Mouse (Mus musculus): ENCODE measurements around the gene Sh3yl1. TPM values are rescaled to one million over a fixed set of nuclear protein-coding genes. Genes with fewer than 3 reads are reported as not detected.

Gene Sh3yl1
- total and polyA plus RNA-seq, 3 experiments = 0.28 to 1.0 (median 0.59) TPM

- Histone ChIP-seq H3K27me3 (replicated peaks) (no peaks in the 10 kb centered on the region), H3K9ac (ENCODE audit: insufficient read depth, low read depth) (no peak overlapping the region), H3K4me1 (ENCODE audit: control insufficient read depth in 1 of 2, insufficient read depth in 2 of 2) (no peaks in the 10 kb centered on the region), H3K4me2 (ENCODE audit: insufficient read depth, low read depth, poor library complexity, severe bottlenecking) (no peak overlapping the region), H3K9me3 (replicated peaks; ENCODE audit: low read length) (no peaks in the 10 kb centered on the region), H3K36me3 (replicated peaks in 1 of 2; ENCODE audit: control insufficient read depth in 1 of 2, insufficient read depth in 1 of 2, low read length in 1 of 2) (peaks cover 0 to 4% of the 10 kb centered on the region in 2 experiments), H3K27ac (ENCODE audit: insufficient read depth, low read depth) (no peak overlapping the region), H3K4me3 (replicated peaks in 1 of 3; ENCODE audit: low read depth in 2 of 3, low read length in 2 of 3, poor library complexity in 1 of 3) (no peak overlapping the region), H3K79me2 (replicated peaks; ENCODE audit: control insufficient read depth, extremely low read depth, insufficient read depth, poor library complexity, severe bottlenecking) (no peaks in the 10 kb centered on the region)
- TF ChIP-seq USF1 (IDR thresholded peaks at IDR 0.05; ENCODE audit: low read depth, low read length) = no peak
- no peak for TF ChIP-seq RAD21 (IDR thresholded peaks at IDR 0.05; ENCODE audit: low read depth, low read length)
- TF ChIP-seq MXI1 (IDR thresholded peaks at IDR 0.05; ENCODE audit: low read depth, low read length) = no peak
- no peak for TF ChIP-seq SIN3A (IDR thresholded peaks at IDR 0.05; ENCODE audit: low read length)
- TF ChIP-seq MEF2A (IDR thresholded peaks at IDR 0.05; ENCODE audit: borderline replicate concordance, low read depth, low read length) = no peak
- TF ChIP-seq NELFE (IDR thresholded peaks at IDR 0.05; ENCODE audit: low read depth, low read length) = no peak
- TF ChIP-seq BHLHE40 (IDR thresholded peaks at IDR 0.05; ENCODE audit: low read depth, low read length) = no peak
- no peak for TF ChIP-seq TCF12 (IDR thresholded peaks at IDR 0.05; ENCODE audit: low read depth, low read length)
- no peak for TF ChIP-seq ZNF384 (IDR thresholded peaks at IDR 0.05; ENCODE audit: low read depth, low read length)
- no peak for TF ChIP-seq CHD2 (IDR thresholded peaks at IDR 0.05; ENCODE audit: low read length)
- no peak for TF ChIP-seq KAT2A (IDR thresholded peaks at IDR 0.05; ENCODE audit: insufficient replicate concordance, low read length)
- no peak for TF ChIP-seq E2F4 (IDR thresholded peaks at IDR 0.05; ENCODE audit: insufficient replicate concordance, low read depth, low read length)
- dilution Hi-C loops (cut with MboI; ENCODE audit: extremely low pct_ligation_motif_present, extremely low pct_unique_long_range_greater_than_20kb, low sequenced_read_pairs) (no loop called here), in situ Hi-C loops (cut with MboI; ENCODE audit: low pct_ligation_motif_present, low pct_unique_long_range_greater_than_20kb, low sequenced_read_pairs) (no loop called here)
- DNase-seq (ENCODE audit: extremely low read depth) = no peak
Measured at GRCm38 (mm10) chr12:30888003-30888402, 23.5 kb upstream of the Sh3yl1 start.

GRCm38 (mm10) chr12:30890067-30890466 is 21.4 kb upstream of the Sh3yl1 start:
- Histone ChIP-seq H3K9me3 (replicated peaks; ENCODE audit: low read length) (no peaks in the 10 kb centered on the region), H3K9ac (ENCODE audit: insufficient read depth, low read depth) (no peak overlapping the region), H3K36me3 (replicated peaks in 1 of 2; ENCODE audit: control insufficient read depth in 1 of 2, insufficient read depth in 1 of 2, low read length in 1 of 2) (peaks cover 3 to 15% of the 10 kb centered on the region in 2 experiments), H3K4me3 (replicated peaks in 1 of 3; ENCODE audit: low read depth in 2 of 3, low read length in 2 of 3, poor library complexity in 1 of 3) (no peak overlapping the region), H3K27ac (ENCODE audit: insufficient read depth, low read depth) (no peak overlapping the region), H3K4me1 (ENCODE audit: control insufficient read depth in 1 of 2, insufficient read depth in 2 of 2) (no peaks in the 10 kb centered on the region), H3K79me2 (replicated peaks; ENCODE audit: control insufficient read depth, extremely low read depth, insufficient read depth, poor library complexity, severe bottlenecking) (no peaks in the 10 kb centered on the region), H3K4me2 (ENCODE audit: insufficient read depth, low read depth, poor library complexity, severe bottlenecking) (no peak overlapping the region), H3K27me3 (replicated peaks) (no peaks in the 10 kb centered on the region)
- DNase-seq (ENCODE audit: extremely low read depth) = peak; percentile 49
- TF ChIP-seq BHLHE40 (IDR thresholded peaks at IDR 0.05; ENCODE audit: low read depth, low read length) = no peak
- peak; percentile 74 for TF ChIP-seq RAD21 (IDR thresholded peaks at IDR 0.05; ENCODE audit: low read depth, low read length)
- TF ChIP-seq MEF2A (IDR thresholded peaks at IDR 0.05; ENCODE audit: borderline replicate concordance, low read depth, low read length) = no peak
- TF ChIP-seq SMC3 (IDR thresholded peaks at IDR 0.05; ENCODE audit: low read depth, low read length) = peak; percentile 82
- TF ChIP-seq CTCF (conservative IDR thresholded peaks at IDR 0.05 in 1 of 2, IDR thresholded peaks at IDR 0.05 in 1 of 2; ENCODE audit: low read depth in 2 of 2, low read length in 2 of 2) = peak; percentile 47 to 77
- TF ChIP-seq USF1 (IDR thresholded peaks at IDR 0.05; ENCODE audit: low read depth, low read length) = no peak
- dilution Hi-C loops (cut with MboI; ENCODE audit: extremely low pct_ligation_motif_present, extremely low pct_unique_long_range_greater_than_20kb, low sequenced_read_pairs) = no loop called here
- in situ Hi-C loops (cut with MboI; ENCODE audit: low pct_ligation_motif_present, low pct_unique_long_range_greater_than_20kb, low sequenced_read_pairs) = no loop called here

- dilution Hi-C loops (cut with MboI; ENCODE audit: extremely low pct_ligation_motif_present, extremely low pct_unique_long_range_greater_than_20kb, low sequenced_read_pairs) = no loop called here
- no peak overlapping the region for H3K4me2 ChIP-seq (ENCODE audit: insufficient read depth, low read depth, poor library complexity, severe bottlenecking)
Measured at GRCm38 (mm10) chr12:30891438-30891837, 20.0 kb upstream of the Sh3yl1 start.

More at GRCm38 (mm10) chr12:30891438-30891837, 20.0 kb upstream of the Sh3yl1 start:
- H3K27ac ChIP-seq (ENCODE audit: insufficient read depth, low read depth) = no peak overlapping the region
- no peak overlapping the region for H3K4me3 ChIP-seq (replicated peaks in 1 of 3; ENCODE audit: low read depth in 2 of 3, low read length in 2 of 3, poor library complexity in 1 of 3)
- TF ChIP-seq SMC3 (IDR thresholded peaks at IDR 0.05; ENCODE audit: low read depth, low read length) (no peak), EP300 (IDR thresholded peaks at IDR 0.05; ENCODE audit: low read length) (no peak), UBTF (IDR thresholded peaks at IDR 0.05; ENCODE audit: low read depth, low read length) (no peak), ZC3H11A (IDR thresholded peaks at IDR 0.05; ENCODE audit: low read depth, low read length) (no peak), POLR2A (IDR thresholded peaks at IDR 0.05; ENCODE audit: low read depth, low read length) (no peak), NELFE (IDR thresholded peaks at IDR 0.05; ENCODE audit: low read depth, low read length) (no peak), POLR2AphosphoS2 (IDR thresholded peaks at IDR 0.05; ENCODE audit: low read depth, low read length) (no peak), MAZ (IDR thresholded peaks at IDR 0.05; ENCODE audit: low read depth, low read length) (no peak), E2F4 (IDR thresholded peaks at IDR 0.05; ENCODE audit: insufficient replicate concordance, low read depth, low read length) (no peak), CTCF (conservative IDR thresholded peaks at IDR 0.05 in 1 of 2, IDR thresholded peaks at IDR 0.05 in 1 of 2; ENCODE audit: low read depth in 2 of 2, low read length in 2 of 2) (no peak), HCFC1 (IDR thresholded peaks at IDR 0.05; ENCODE audit: low read depth, low read length) (no peak), PAX5 (IDR thresholded peaks at IDR 0.05; ENCODE audit: low read length) (no peak), SIN3A (IDR thresholded peaks at IDR 0.05; ENCODE audit: low read length) (no peak)
- no peaks in the 10 kb centered on the region for H3K9me3 ChIP-seq (replicated peaks; ENCODE audit: low read length)
- in situ Hi-C loops (cut with MboI; ENCODE audit: low pct_ligation_motif_present, low pct_unique_long_range_greater_than_20kb, low sequenced_read_pairs) = no loop called here
- no peaks in the 10 kb centered on the region for H3K4me1 ChIP-seq (ENCODE audit: control insufficient read depth in 1 of 2, insufficient read depth in 2 of 2)
- peaks cover 3 to 21% of the 10 kb centered on the region in 2 experiments for H3K36me3 ChIP-seq (replicated peaks in 1 of 2; ENCODE audit: control insufficient read depth in 1 of 2, insufficient read depth in 1 of 2, low read length in 1 of 2)
- H3K9ac ChIP-seq (ENCODE audit: insufficient read depth, low read depth) = no peak overlapping the region
- no peak for DNase-seq (ENCODE audit: extremely low read depth)
- no peaks in the 10 kb centered on the region for H3K79me2 ChIP-seq (replicated peaks; ENCODE audit: control insufficient read depth, extremely low read depth, insufficient read depth, poor library complexity, severe bottlenecking)
- H3K27me3 ChIP-seq (replicated peaks) = no peaks in the 10 kb centered on the region

All from CH12.LX (cell line).